Mouse (Mus musculus) CD4-positive naive resting alpha-beta T cell, adult 76 days (primary cell): ENCODE results near the gene Ube3a. TPM values are rescaled to one million over a fixed set of nuclear protein-coding genes. Genes with fewer than 3 reads are reported as not detected.

Experiments
- total RNA-seq: library from RNA; stranded (reverse); gene quantifications from one replicate; pipeline ENCODE4 v1.2.4, GENCODE M21; 2023

Gene Ube3a
- total RNA-seq, result 158 TPM

DNA sequence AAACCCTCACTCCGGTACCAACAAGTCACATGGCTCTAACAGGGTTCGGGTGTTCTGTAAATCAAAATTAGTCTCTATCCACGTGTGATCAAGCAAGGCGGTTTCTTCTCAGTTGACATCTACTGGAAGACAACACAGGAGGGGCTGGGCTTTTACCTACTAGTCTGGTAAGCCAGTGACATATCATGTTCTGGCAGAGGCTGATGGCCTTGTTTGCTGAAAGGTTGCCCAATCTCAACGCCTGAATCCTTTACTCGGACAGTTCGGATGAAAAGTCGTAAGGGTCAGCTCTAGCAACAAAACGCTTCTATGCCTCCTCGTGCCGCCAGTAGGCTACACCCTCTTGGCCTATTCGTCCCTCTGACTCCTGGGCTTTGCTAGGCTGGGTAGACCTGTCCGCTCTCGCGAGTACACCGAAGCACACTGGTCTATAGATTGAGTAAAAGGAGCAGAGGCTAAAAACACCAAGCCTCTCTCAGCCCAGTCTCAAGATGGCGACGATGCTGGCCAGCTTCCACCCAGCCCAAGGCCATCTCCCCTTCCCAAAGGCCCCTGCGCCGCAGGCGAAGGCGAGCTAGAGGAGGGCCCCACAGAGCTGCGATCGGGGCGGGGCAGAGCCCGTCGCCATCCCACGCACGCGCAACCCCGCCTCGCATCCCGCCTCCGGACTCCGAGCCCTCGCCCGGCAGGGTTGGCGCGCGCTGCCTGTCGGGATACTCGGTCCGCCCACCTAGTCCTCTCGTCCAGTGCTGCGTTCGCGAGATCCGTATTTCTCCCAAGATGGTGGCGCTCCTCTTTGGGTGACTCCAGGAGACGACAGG, at the start of gene Ube3a:
Gene Ube3a, plus strand, starts transcription at position 706 of the 821 bp plus-strand sequence.

